11 mouse cellular contexts compared by ENCODE assay signal in genomic region chr9:37402501-37402900, GRCm38 (mm10). TPM values are rescaled to one million over a fixed set of nuclear protein-coding genes. Genes with fewer than 3 reads are reported as not detected.
DNase-seq lines count a peak whose midpoint lies in the region; ATAC-seq and TF ChIP-seq lines count a peak whose summit lies in the region.
"Had no signal": no experiment of that assay in that cellular context is flagged by ENCODE, and none has a peak within 500 bp of the region (broad histone marks: within the 10 kb centered on the region; RNA-seq: fewer than 3 reads in every experiment).

No protein-coding gene starts in this region.

- no peak for ATAC-seq in heart, embryonic 14.5 days (ENCODE audit: insufficient number of reproducible peaks, insufficient read depth, low FRiP score, low read depth)
- no peak for ATAC-seq in lung, embryonic 14.5 days (ENCODE audit: insufficient read depth)
- no peak for ATAC-seq in embryonic facial prominence, embryonic 14.5 days (ENCODE audit: low read depth)
- ATAC-seq in liver, embryonic 15.5 days (ENCODE audit: insufficient read depth) = no peak

- H3K27ac ChIP-seq in heart, embryonic 14.5 days (replicated peaks in 1 of 2; ENCODE audit: control insufficient read depth in 1 of 2, insufficient read depth in 1 of 2, low read depth in 2 of 2, low read length in 2 of 2) = no peak overlapping the region
- H3K27ac ChIP-seq in lung, embryonic 14.5 days (ENCODE audit: low read depth) = no peak overlapping the region
- H3K27ac ChIP-seq in embryonic facial prominence, embryonic 14.5 days (replicated peaks; ENCODE audit: low read depth, low read length) = no peak overlapping the region
- no peak overlapping the region for H3K27ac ChIP-seq in liver, embryonic 15.5 days (replicated peaks)
- no peak overlapping the region for H3K27ac ChIP-seq in thymus, adult 2 months (ENCODE audit: control insufficient read depth, insufficient read depth, low read length)
- H3K27ac ChIP-seq: limb, embryonic 12.5 days had no signal

- TF ChIP-seq POLR2A in thymus, adult 2 months (IDR thresholded peaks at IDR 0.05; ENCODE audit: control insufficient read depth, extremely low read depth, insufficient read depth, low read length, poor library complexity) = no peak

- H3K4me2 ChIP-seq in heart, embryonic 14.5 days (ENCODE audit: low read length) = peak overlapping the region; percentile 49
- peak overlapping the region; percentile 45 for H3K4me2 ChIP-seq in lung, embryonic 14.5 days
- H3K4me2 ChIP-seq in embryonic facial prominence, embryonic 14.5 days (ENCODE audit: low read depth, low read length) = no peak overlapping the region
- H3K4me2 ChIP-seq in liver, embryonic 15.5 days = no peak overlapping the region
- H3K4me2 ChIP-seq: limb, embryonic 12.5 days had no signal

- H3K9me3 ChIP-seq in heart, embryonic 14.5 days (ENCODE audit: control insufficient read depth, low read length) = no peaks in the 10 kb centered on the region
- H3K9me3 ChIP-seq in lung, embryonic 14.5 days (ENCODE audit: low read depth, low read length) = no peaks in the 10 kb centered on the region
- H3K9me3 ChIP-seq in embryonic facial prominence, embryonic 14.5 days (ENCODE audit: control insufficient read depth, low read length) = no peaks in the 10 kb centered on the region
- no peaks in the 10 kb centered on the region for H3K9me3 ChIP-seq in liver, embryonic 15.5 days (replicated peaks)
- H3K9me3 ChIP-seq: limb, embryonic 12.5 days had no signal

- peaks cover 0 to 8% of the 10 kb centered on the region in 2 experiments; a peak in 1 of 4 replicates for H3K4me1 ChIP-seq in heart, embryonic 14.5 days (ENCODE audit: control insufficient read depth in 2 of 2, insufficient read depth in 2 of 2, low read length in 2 of 2)
- no peaks in the 10 kb centered on the region for H3K4me1 ChIP-seq in lung, embryonic 14.5 days (ENCODE audit: insufficient read depth)
- H3K4me1 ChIP-seq in embryonic facial prominence, embryonic 14.5 days (ENCODE audit: control insufficient read depth, insufficient read depth, low read length) = no peaks in the 10 kb centered on the region
- no peaks in the 10 kb centered on the region for H3K4me1 ChIP-seq in liver, embryonic 15.5 days (replicated peaks)
- H3K4me1 ChIP-seq in thymus, adult 2 months (replicated peaks; ENCODE audit: control insufficient read depth, insufficient read depth, low read length) = no peaks in the 10 kb centered on the region
- H3K4me1 ChIP-seq: limb, embryonic 12.5 days had no signal

- intact Hi-C loops in heart, postnatal 10 days (cut with DNase I) = loop anchor here (2.0 to 5.0 kb wide), 3 partner anchors 18 to 55 kb away; partner anchors contain the start of gene Ccdc15

- no peaks in the 10 kb centered on the region for H3K36me3 ChIP-seq in heart, embryonic 14.5 days (ENCODE audit: control insufficient read depth, insufficient read depth, low read length)
- H3K36me3 ChIP-seq in lung, embryonic 14.5 days (ENCODE audit: insufficient read depth) = no peaks in the 10 kb centered on the region
- H3K36me3 ChIP-seq in embryonic facial prominence, embryonic 14.5 days (ENCODE audit: control insufficient read depth, insufficient read depth, low read length) = no peaks in the 10 kb centered on the region
- no peaks in the 10 kb centered on the region for H3K36me3 ChIP-seq in liver, embryonic 15.5 days (replicated peaks)
- H3K36me3 ChIP-seq in thymus, adult 2 months (ENCODE audit: control insufficient read depth, insufficient read depth, low read length) = no peaks in the 10 kb centered on the region
- H3K36me3 ChIP-seq: limb, embryonic 12.5 days had no signal

- TF ChIP-seq CTCF in lung, embryonic 14.5 days (IDR thresholded peaks at IDR 0.05; ENCODE audit: low read depth) = no peak
- no peak for TF ChIP-seq CTCF in thymus, adult 2 months (IDR thresholded peaks at IDR 0.05; ENCODE audit: borderline replicate concordance, control insufficient read depth, extremely low read depth, insufficient read depth, low read length, poor library complexity)

- peak overlapping the region; percentile 56; the same call in 1 of the 2 replicates for H3K9ac ChIP-seq in heart, embryonic 14.5 days (ENCODE audit: low read length)
- H3K9ac ChIP-seq in lung, embryonic 14.5 days = peak overlapping the region; percentile 42; the same call in 1 of the 2 replicates
- peak overlapping the region; percentile 25; the same call in 1 of the 2 replicates for H3K9ac ChIP-seq in embryonic facial prominence, embryonic 14.5 days (ENCODE audit: low read depth, low read length)
- H3K9ac ChIP-seq in liver, embryonic 15.5 days = no peak overlapping the region
- H3K9ac ChIP-seq: limb, embryonic 12.5 days had no signal

- peak overlapping the region; percentile 29 to 32; a peak in 3 of 4 replicates for H3K4me3 ChIP-seq in heart, embryonic 14.5 days (ENCODE audit: control insufficient read depth in 1 of 2, insufficient read depth in 1 of 2, low read depth in 1 of 2, low read length in 2 of 2)
- H3K4me3 ChIP-seq in lung, embryonic 14.5 days (ENCODE audit: low read depth, low read length) = peak overlapping the region; percentile 24
- H3K4me3 ChIP-seq in embryonic facial prominence, embryonic 14.5 days (ENCODE audit: low read depth, low read length) = peak overlapping the region; percentile 14; the same call in 1 of the 2 replicates
- H3K4me3 ChIP-seq in liver, embryonic 15.5 days (replicated peaks) = peak overlapping the region; percentile 14; the same call in 1 of the 2 replicates
- no peak overlapping the region for H3K4me3 ChIP-seq in thymus, adult 2 months (ENCODE audit: control insufficient read depth, insufficient read depth, low read length)
- H3K4me3 ChIP-seq: limb, embryonic 12.5 days had no signal

- no peak for DNase-seq in heart, postnatal 10 days
- no peak for DNase-seq in lung, embryonic 14.5 days
- no peak for DNase-seq in lung, postnatal 10 days
- no peak for DNase-seq in embryonic facial prominence, embryonic 14.5 days (ENCODE audit: low spot score)
- no peak for DNase-seq in thymus, adult 2 months
- no peak for DNase-seq in adrenal gland, postnatal 14 days
- DNase-seq: thymus, postnatal 25 days had no signal

- WGBS in heart, embryonic 14.5 days = 80% methylated on average over 7 of the region's 7 CpGs
- 78% methylated on average over 7 of the region's 7 CpGs for WGBS in lung, embryonic 14.5 days
- 83% methylated on average over 7 of the region's 7 CpGs for WGBS in embryonic facial prominence, embryonic 14.5 days
- 70% methylated on average over 7 of the region's 7 CpGs for WGBS in liver, embryonic 15.5 days (ENCODE audit: insufficient replicate concordance)
- 83% methylated on average over 7 of the region's 7 CpGs for WGBS in thymus, adult 2 months

- no peaks in the 10 kb centered on the region for H3K27me3 ChIP-seq in heart, embryonic 14.5 days (ENCODE audit: control insufficient read depth, insufficient read depth, low read length)
- no peaks in the 10 kb centered on the region for H3K27me3 ChIP-seq in lung, embryonic 14.5 days (ENCODE audit: insufficient read depth, low read length)
- H3K27me3 ChIP-seq in embryonic facial prominence, embryonic 14.5 days (replicated peaks; ENCODE audit: control insufficient read depth, insufficient read depth, low read length) = 0 out of 2 replicates have a peak, but pooled peaks cover 2% of the 10 kb centered on the region
- peaks cover 6% of the 10 kb centered on the region; the same call in 1 of the 2 replicates for H3K27me3 ChIP-seq in liver, embryonic 15.5 days
- no peaks in the 10 kb centered on the region for H3K27me3 ChIP-seq in thymus, adult 2 months (ENCODE audit: control insufficient read depth, insufficient read depth, low read length)

RNA-seq across cellular contexts. Expression of gene Robo4, which starts 0.8 kb away (rescaled TPM):
- polyA plus RNA-seq in heart, embryonic 14.5 days (2014; fragmentation: Nextera tagmentation; extraction: Ambion mirVana) = 10.4 and 11.3 TPM in 2 replicates
- 10 to 100 TPM; 40.9 to 50.6 TPM for total RNA-seq in heart, postnatal 10 days (2021)
- 22.8 and 25.8 TPM in 2 replicates for polyA plus RNA-seq in lung, embryonic 14.5 days (2014; fragmentation: Nextera tagmentation; extraction: Ambion mirVana)
- polyA plus RNA-seq in embryonic facial prominence, embryonic 14.5 days (2014; fragmentation: Nextera tagmentation; extraction: Ambion mirVana) = 10.8 and 12.4 TPM in 2 replicates
- 2.2 and 3.1 TPM in 2 replicates for polyA plus RNA-seq in liver, embryonic 15.5 days (2015; fragmentation: Nextera tagmentation; extraction: Ambion mirVana)
- 5.5 and 6.6 TPM in 2 replicates for polyA plus RNA-seq in thymus, adult 2 months (2012; rRNA removed)
- 30.9 and 37.3 TPM in 2 replicates for total RNA-seq in adrenal gland, postnatal 14 days (2021)

RNA-seq across cellular contexts. Expression of gene Robo3, which starts 30.5 kb away (rescaled TPM):
- polyA plus RNA-seq in heart, embryonic 14.5 days (2014; fragmentation: Nextera tagmentation; extraction: Ambion mirVana) = 0.15 and 0.16 TPM in 2 replicates
- not detected for total RNA-seq in heart, postnatal 10 days (2021)
- 0.24 and 0.41 TPM in 2 replicates for polyA plus RNA-seq in lung, embryonic 14.5 days (2014; fragmentation: Nextera tagmentation; extraction: Ambion mirVana)
- polyA plus RNA-seq in embryonic facial prominence, embryonic 14.5 days (2014; fragmentation: Nextera tagmentation; extraction: Ambion mirVana) = 0.08 and 0.15 TPM in 2 replicates
- 0.07 and 0.21 TPM in 2 replicates for polyA plus RNA-seq in liver, embryonic 15.5 days (2015; fragmentation: Nextera tagmentation; extraction: Ambion mirVana)
- 0.78 and 0.94 TPM in 2 replicates for polyA plus RNA-seq in thymus, adult 2 months (2012; rRNA removed)
- 0.30 and 0.53 TPM in 2 replicates for total RNA-seq in adrenal gland, postnatal 14 days (2021)
- polyA plus RNA-seq: limb, embryonic 12.5 days had no signal

RNA-seq across cellular contexts. Expression of gene Hepacam, which starts 35.4 kb away (rescaled TPM):
- not detected in 2 replicates for polyA plus RNA-seq in heart, embryonic 14.5 days (2014; fragmentation: Nextera tagmentation; extraction: Ambion mirVana)
- total RNA-seq in heart, postnatal 10 days (2021) = under 1 TPM in 1 of 2 experiments, not detected in 1; 0.24 TPM
- polyA plus RNA-seq in lung, embryonic 14.5 days (2014; fragmentation: Nextera tagmentation; extraction: Ambion mirVana) = 0.07 TPM in 1 of 2 replicates, not detected in the other
- 0.14 and 0.17 TPM in 2 replicates for polyA plus RNA-seq in embryonic facial prominence, embryonic 14.5 days (2014; fragmentation: Nextera tagmentation; extraction: Ambion mirVana)
- polyA plus RNA-seq in liver, embryonic 15.5 days (2015; fragmentation: Nextera tagmentation; extraction: Ambion mirVana) = not detected in 2 replicates
- 0.09 and 0.14 TPM in 2 replicates for polyA plus RNA-seq in thymus, adult 2 months (2012; rRNA removed)
- total RNA-seq in adrenal gland, postnatal 14 days (2021) = 0.26 TPM in 2 replicates
- polyA plus RNA-seq: embryonic facial prominence, embryonic 11.5 days; limb, embryonic 12.5 days had no signal

RNA-seq across cellular contexts. Expression of gene Ccdc15, which starts 54.3 kb away (rescaled TPM):
- 3.3 and 4.4 TPM in 2 replicates for polyA plus RNA-seq in heart, embryonic 14.5 days (2014; fragmentation: Nextera tagmentation; extraction: Ambion mirVana)
- 1 to 10 TPM; 2.3 to 2.9 TPM for total RNA-seq in heart, postnatal 10 days (2021)
- 7.9 and 8.8 TPM in 2 replicates for polyA plus RNA-seq in lung, embryonic 14.5 days (2014; fragmentation: Nextera tagmentation; extraction: Ambion mirVana)
- polyA plus RNA-seq in embryonic facial prominence, embryonic 14.5 days (2014; fragmentation: Nextera tagmentation; extraction: Ambion mirVana) = 6.0 and 6.9 TPM in 2 replicates
- 3.4 and 4.3 TPM in 2 replicates for polyA plus RNA-seq in liver, embryonic 15.5 days (2015; fragmentation: Nextera tagmentation; extraction: Ambion mirVana)
- 6.2 and 10.7 TPM in 2 replicates for polyA plus RNA-seq in thymus, adult 2 months (2012; rRNA removed)
- total RNA-seq in adrenal gland, postnatal 14 days (2021) = 2.9 and 4.2 TPM in 2 replicates

Comparison
In these comparisons a context has a peak if more than half of its experiments do, and no peak if none do; other contexts are left out.
1. H3K4me2 ChIP-seq: peak in heart, embryonic 14.5 days (single experiment) and lung, embryonic 14.5 days (single experiment); none in embryonic facial prominence, embryonic 14.5 days (single experiment) and liver, embryonic 15.5 days (single experiment).